Mouse (Mus musculus) MN1 (cell line): Measurements from ENCODE around the gene Alpk1.

Experiments
- DNase-seq: peaks from one replicate; pipeline ENCODE4 v3.0.0-alpha.2; 2016; ENCODE audit warnings: low spot score

Alpk1 gene

GRCm38 (mm10) chr3:127780021-127780644, at the start of gene Alpk1:
TSS of gene Alpk1 (minus strand) at chr3:127780527.
- DNase-seq = no peak

DNA sequence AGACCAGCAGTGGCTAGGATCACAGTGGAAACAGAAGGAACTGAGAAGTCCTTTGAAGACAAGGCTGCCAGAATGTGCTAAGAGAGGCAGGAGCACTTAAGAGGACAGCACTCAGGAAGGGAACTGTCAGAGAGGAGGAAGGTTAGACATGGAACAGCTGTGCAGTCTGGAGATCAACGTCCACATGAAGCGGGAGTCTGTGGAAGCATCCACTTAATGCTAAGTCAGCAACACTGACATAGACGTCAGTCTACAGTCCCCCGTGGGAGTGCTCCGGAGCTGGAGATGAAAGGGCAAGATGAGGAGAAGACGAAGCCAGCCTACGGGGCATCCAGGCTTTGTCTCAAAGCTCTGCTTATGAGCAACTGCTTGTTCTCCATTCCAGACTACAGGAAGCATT, 46.8 kb upstream of the Alpk1 start:
- no peak for DNase-seq

GRCm38 (mm10) chr3:127826503-127826902, 46.2 kb upstream of the Alpk1 start:
- no peak for DNase-seq

DNA sequence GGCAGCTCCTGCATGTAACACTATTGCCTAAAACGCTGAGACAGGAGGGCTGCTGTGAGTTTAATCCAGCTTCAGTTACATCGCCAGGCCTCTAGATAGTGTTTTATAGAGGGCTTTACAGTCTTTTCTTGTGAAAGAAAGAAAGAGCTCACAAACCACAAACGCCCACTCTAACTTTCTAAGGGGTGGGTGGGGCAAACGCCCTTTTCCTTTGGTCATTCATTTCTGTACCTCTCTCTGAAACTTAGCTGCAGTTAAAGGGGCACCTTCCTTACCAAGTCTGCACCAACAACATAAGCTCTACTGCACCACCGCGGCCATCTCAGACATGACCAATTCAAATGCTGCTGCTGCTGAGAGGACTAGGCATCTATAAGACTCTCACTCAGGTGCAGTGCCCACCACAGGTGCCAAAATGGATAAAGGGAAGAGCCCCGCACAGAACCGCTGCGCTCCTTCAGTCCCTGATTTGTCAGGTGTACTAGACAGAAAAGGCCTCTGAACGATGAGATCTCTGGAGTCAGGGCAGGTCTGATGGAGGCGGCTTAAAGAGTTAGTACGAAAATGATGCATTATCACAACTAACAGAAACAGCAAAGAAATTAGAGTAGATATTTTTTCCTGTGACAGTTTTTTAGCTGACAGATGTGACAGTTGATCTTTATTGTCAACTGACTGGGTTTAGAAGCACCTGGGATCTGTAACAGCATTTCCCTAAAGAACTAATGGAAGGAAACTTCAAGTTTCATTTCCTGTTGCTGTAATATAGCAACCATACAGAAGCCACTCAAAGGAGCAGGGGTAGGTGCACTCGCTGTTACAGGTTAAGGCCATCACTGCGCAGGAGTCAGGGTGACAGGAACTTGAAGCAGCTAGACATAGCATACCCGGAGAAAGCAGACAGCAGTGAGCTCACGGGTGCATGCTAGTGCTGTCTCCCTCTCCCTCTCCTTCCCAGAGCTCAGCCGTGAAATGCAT, 43.8 kb upstream of the Alpk1 start:
- no peak for DNase-seq

GRCm38 (mm10) chr3:127821209-127821608, 40.9 kb upstream of the Alpk1 start:
- DNase-seq = no peak

DNA sequence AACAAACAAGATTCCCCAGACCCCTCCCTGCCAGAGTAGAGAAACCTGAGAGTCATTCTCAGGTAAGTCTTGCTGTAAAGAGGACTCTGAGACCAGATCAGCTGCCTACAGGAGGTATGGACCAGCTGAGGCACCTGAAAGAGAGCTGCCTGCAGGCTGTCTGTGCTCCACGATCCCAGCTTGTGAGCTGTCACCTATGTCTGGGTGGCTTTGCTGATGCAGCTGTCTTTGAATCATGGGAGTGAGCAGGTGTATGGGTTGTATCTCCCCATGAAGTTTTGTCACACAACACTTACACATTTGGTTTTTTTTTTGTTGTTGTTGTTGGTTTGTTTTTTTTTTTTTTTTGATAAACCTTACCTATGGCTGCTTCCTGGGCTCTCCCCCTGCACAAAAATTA, 40.1 kb upstream of the Alpk1 start:
- no peak for DNase-seq

- no peak for DNase-seq
Observed at GRCm38 (mm10) chr3:127818694-127819663, 38.7 kb upstream of the Alpk1 start.

GRCm38 (mm10) chr3:127817120-127817683, 36.9 kb upstream of the Alpk1 start:
- DNase-seq = no peak

DNA sequence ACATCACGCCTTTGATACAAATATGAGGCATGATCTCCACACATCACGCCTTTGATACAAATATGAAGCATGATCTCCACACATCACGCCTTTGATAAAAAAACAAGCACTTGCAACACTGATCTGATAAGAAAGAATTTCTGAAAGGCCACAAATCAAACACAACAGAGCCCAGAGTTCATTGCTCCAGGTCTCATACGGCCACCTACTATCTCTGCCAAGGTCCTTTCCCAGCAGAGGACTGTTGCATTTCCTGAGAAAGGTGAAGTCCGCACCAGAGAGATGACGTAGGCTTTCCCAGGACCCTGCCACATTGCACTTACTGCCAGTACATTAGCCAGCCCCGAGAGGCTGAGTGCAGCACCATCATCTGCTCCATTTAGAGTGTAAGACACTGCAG, 28.8 kb upstream of the Alpk1 start:
- DNase-seq = no peak

DNA sequence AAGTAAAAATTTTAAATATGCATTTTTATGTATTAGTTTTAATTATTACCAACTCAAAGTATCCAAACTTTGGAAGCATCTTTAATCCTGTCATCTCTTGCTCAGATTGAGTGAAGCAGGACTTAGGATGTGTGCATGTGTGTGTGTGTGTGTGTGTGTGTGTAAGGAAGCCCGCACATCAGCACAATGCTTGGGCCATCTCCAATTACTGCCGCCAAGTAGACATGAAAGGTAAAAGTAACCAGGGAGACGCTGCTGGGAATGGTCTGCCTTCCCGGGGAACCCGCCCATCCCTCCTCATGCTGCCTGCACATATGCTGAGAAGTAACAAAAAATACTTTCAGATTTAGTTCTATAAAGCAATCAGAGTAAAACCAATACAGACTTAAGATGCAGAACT, 27.5 kb upstream of the Alpk1 start:
- DNase-seq = no peak

DNA sequence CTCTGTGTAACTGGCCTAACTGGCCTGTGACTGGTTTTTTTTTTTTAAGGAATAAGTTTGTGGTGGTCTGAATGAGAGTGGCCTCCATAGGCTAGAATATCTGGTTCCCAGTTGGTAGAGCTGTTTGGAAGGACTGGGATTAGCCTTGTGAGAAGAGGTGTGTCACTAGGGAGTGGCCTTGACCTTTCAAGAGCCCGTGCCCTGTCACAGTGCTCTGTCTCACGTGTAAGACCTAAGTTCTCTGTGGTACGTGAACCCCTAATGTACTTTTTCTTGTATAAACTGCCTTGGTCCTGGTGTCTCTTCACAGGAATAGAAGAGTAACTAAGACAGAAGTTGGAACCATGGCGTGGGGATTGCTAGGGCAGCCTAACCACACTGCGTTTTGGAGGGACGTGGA, 25.7 kb upstream of the Alpk1 start:
- DNase-seq = no peak

DNA sequence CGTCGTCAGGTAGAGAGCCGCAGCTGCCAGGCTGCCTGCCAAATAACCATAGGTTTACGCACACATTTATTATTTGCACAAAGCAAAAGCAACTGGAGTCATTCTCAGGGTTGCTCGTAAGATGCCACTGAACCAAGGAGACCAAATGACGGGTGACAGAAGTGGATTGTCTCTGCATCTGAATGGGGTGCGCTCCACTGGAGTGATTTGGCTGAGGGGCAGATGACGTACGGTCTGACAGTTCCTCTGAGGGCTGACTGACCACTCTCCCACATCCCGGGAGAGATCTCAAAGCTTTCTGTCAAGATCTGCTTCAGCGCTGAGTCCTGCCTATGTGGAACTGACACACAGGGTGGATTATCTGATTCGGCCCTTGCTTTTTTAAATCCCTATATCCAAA, 24.7 kb upstream of the Alpk1 start:
- no peak for DNase-seq

DNA sequence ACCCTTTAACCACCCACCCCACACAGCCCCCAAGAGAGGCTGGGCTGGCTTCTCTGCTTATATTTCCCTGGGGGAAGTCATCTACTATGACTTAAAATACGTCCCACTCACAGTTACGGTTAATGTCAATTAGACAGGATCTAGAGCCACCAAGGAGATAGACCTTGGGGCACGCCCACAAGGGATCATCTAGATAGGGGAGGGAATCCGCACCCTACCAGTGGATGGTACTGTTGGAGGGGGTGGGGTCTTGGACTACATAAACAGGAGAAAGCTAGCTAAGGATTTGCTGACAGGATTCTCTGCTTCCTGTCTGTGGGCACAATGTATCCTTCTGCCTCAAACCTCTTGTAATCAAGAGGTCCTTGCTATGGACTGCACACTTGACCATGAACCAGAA, 24.1 kb upstream of the Alpk1 start:
- no peak for DNase-seq

DNA sequence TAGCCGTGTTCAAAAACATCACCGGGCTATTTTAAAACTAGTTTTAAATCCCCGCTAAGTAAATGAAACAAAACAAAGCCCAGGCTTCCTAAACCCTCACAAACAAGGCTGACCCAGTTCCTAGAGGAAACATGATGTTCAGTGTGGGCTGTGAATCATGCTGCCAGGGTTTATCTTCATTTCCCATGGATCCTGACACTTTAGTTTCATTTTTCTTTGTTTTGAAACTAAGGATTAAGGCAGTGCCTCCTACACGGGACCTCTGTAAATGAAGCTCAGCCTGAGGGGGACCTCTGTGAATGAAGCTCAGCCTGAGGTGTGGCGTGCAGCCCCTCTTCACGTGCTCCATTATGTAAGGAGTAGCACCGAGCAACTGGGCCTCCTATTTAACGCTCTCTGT, 22.5 kb upstream of the Alpk1 start:
- no peak for DNase-seq

GRCm38 (mm10) chr3:127801162-127801561, 20.8 kb upstream of the Alpk1 start:
- DNase-seq = no peak

DNA sequence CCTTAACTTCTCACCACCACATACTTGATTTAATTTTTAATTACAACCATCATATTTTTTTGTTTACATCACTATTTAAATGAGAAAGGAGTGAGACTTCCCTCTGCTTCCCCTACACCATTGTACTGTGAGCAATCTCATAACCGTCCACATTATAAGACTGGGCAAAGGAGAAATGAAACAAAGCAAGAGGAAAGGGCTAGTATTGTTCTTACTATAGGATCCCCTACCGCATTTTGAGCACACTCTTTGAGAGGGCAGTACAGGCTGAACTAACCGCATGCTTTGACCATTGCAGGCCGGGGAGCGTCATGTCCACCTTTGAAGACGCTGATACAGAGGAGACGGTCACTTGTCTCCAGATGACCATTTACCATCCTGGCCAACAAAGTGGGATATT, 15.9 kb upstream of the Alpk1 start:
- DNase-seq = no peak

DNA sequence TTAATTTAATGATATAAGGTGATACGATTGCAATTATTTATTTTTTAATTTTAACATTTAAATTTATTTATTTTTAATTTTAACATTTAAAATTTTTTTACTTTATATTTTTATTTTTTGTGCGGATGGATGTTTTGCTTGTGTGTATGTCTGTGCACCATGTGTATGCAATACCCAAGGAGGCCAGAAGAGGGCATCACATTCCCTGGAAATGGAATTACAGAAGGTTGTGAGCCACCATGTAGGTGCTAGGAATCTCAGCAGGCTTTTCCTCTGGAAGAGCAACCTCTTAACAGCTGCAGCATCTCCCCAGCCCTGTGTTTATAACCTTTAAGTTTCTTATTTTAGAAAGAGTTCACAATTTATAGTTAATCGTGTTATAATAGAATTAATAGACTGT, 15.4 kb upstream of the Alpk1 start:
- no peak for DNase-seq

DNA sequence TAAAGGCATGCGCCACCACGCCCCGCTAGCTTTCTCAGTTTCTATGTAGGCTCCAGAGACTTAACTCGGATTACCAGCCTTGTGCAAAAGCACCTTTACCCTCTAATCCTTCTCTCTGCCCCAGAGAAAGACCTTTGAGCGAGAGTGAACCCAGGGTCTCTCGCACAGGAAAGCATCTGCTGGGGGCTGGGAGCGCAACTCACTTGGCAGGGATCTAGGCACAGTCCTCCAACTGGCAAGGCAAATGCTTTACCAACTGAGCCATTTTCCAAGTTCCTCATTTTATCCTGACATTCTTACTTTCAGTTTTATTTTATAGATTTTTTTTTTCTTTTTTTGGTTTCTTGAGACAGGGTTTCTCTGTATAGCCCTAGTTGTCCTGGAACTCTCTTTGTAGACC, 12.7 kb upstream of the Alpk1 start:
- no peak for DNase-seq

- no peak for DNase-seq
Observed at GRCm38 (mm10) chr3:127791595-127792561, 11.6 kb upstream of the Alpk1 start.

GRCm38 (mm10) chr3:127791056-127791483, 10.7 kb upstream of the Alpk1 start:
- no peak for DNase-seq
